Mouse (Mus musculus): ENCODE measurements at regions not wholly inside any gene's neighbourhood (a gene's known extent, or its start where the extent isn't known, plus 50 kb on each side); places are given as distances from the start of the nearest gene placed in this dataset.

GRCm38 (mm10) chr15:57600562-57600961, 123.1 kb upstream of the Slc22a22 start:
- TF ChIP-seq CTCF (IDR thresholded peaks at IDR 0.05; ENCODE audit: low read depth, low read length) (peak; percentile 47), TAL1 (conservative IDR thresholded peaks at IDR 0.05; ENCODE audit: low read depth, low read length) (no peak), POLR2AphosphoS5 (IDR thresholded peaks at IDR 0.05; ENCODE audit: insufficient replicate concordance, low read depth, low read length) (no peak), GATA2 (IDR thresholded peaks at IDR 0.05; ENCODE audit: borderline replicate concordance, low read depth, low read length) (no peak)

All from G1E (cell line).